Mouse (Mus musculus) kidney, adult 9 months (tissue): Measurements from ENCODE around the gene Ostc.

Experiments
- DNase-seq: peaks from one replicate; pipeline ENCODE4 v3.0.0; 2022

Ostc gene

DNA sequence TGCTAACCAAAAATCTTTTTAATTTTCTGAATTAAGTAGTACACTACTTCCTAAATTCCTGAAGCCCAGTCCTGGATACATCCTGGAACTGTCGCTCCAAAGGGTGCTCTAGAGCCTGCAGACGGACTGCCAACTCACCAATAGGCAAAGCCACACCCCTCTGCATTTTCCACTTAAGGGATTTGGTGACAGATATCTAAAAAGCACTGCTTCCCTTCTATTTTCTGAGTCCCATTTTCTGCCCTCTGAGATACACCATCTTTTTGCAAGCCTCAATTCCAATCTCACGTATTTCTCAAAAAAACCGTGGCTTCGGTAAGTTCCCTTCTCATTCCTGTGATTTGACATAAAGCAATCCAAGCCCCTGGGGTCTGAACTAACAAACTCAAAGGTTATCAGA lies 715 bp downstream of the Ostc start:
- DNase-seq: peak; percentile 33

DNA sequence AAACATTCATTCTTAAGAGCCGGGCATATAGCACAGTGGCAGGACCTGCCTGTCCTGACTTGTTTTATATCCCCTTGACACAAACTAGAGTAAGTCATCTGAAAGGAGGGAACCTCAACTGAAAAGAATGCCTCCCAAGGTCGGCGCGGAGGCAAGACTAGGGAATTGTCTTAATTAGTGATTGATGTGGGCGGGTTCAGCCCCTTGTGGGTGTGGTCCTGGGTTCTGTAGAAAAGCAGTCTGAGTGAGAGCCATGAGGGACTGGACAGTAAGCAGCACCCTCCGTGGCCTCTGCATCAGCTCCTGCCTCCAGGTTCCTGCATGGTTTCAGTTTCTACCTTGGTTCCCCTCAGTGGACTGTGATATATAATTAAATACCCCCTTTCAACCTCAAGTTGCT lies 7.0 kb downstream of the Ostc start:
- no peak for DNase-seq

DNA sequence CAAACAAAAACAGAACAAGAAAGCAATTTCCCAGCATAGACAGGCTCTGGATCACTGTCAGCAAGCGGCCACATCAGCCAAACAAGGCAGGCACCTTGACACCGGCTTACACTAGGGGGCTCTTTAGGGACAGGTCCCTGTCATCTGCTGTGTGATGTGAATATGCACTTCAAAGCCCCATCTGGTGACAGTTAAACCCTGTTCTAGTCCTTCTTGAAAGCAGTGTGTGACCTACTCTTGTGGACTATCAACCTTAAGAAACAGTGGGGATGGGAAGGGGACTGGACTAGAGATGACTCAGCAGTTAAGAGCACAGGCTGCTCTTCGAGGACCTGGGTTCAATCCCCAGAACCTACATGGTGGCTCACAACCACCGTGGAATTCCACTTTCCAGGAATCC lies 11.6 kb downstream of the Ostc start:
- no peak for DNase-seq

DNA sequence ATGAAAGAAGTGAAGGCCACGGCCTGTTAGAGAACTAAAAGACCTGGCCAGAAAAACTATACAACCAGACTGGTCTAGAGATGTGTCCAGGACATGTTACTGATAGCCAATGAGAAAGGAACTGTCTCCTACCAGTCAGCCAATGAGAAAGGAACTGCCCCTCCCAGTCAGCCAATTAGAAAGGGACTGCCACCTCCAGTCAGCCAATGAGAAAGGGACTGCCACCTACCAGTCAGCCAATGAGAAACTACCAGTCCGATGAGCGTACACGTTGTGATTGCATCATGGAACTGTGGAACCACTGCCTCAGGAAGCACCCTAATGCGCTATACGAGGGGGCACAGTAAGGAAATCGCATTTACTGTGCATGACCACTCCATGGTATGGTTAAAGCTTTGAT lies 14.5 kb downstream of the Ostc start:
- DNase-seq: no peak

DNA sequence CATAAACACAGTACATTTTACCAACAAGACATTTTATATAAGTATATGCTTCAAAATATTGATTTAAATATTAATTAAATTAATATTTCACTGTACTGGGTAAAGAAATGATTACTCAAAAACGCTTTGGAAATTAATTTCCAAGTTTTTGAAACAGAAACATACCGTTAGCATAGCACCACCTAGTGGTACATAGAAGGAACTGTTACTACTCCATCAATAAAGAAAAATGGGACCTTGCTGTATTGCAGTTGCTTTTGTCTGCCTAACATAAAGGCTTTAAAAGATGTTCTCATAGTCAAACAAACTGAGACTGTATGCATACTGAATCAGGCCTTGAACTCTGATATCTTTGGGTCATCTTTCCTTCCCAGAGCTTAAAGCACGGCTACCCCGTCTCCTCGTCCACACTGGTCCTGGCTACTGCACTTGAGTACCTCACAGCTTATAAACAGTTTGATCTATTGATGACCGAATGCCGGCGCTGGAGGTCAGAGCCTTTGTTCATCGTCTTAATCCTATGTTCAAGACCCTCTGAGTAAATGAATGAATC lies 15.1 kb downstream of the Ostc start:
- DNase-seq: no peak

DNA sequence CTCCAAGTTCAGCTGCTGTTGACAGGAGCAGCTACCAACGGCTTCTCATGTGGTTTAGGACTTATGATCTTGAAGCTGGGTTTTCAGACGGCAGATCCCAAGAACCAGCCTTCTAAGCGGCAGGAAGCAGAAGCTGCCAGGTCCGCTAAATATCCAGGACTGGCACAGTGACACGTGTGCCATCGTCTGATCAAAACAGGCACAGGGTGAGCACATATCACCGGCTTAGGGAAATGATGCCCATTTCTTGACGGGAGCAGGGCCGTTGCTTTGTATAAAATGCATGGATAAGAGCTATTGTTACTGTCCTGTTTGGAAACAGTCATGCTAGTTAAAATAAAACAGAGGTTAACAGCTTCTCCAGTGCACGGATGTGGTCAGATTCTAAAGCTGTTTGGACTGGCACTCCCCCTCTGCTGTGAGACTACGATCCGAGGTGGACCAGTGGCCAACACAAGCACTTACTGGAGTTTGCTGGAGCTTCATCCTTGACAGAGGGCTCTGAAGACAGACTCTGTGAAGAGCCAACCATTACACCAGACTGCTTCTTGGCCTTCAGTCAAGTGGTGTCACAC lies 17.6 kb downstream of the Ostc start:
- DNase-seq: peak; percentile 55

DNA sequence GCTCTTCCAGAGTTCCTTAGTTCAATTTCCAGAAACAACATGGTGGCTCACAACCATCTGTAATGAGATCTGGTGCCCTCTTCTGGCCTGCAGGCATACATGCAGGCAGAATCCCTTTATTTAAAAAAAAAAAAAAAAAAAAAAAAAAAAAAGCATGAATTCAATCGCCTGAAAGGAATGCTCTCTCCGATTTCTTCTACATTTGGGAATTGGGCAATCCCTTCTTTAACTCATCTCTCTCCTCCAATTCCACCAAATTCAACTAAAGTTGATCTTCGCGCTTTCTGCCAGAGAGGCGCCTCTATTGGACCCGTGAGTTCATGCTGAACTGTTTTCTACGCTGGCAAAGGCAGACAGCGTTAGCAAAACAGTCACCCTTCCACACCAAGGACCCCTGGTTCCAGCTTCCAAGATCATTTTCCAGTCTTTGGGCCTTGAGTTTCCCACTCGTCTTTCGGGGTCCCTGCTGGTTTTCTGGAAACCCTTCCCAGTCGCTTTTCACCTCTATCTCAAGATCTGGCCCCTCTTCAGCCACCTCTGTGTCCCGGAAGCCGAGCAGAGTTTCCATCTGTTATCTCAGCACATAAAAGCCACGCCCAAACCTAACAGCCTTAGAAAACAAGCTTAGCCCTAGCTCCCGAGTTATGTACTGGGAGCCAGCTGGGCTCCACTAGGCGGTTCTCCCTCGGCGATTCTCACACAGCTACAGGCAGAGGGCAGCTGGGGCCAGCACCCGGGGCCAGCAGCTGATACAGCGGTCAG lies 18.2 kb downstream of the Ostc start:
- peak; percentile 58 for DNase-seq

DNA sequence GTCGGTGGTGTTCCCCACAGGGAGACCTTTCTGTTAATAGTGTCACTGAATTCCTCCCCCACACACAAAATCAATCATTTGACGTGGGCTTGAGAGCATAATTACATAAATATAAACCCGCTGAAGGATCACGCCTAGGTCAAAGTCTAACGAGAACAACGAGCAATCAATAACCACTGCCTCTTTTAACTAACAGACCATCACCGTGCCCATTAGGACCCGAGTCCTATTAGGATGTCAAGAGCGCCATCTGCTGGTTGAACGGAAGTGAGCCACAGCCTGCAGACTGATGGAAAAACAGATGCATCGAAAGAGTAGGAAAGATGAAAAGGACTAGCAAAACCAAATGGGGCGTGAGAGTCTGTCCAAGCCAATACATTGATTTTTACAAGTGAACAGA lies 19.6 kb downstream of the Ostc start:
- peak; percentile 92 for DNase-seq

DNA sequence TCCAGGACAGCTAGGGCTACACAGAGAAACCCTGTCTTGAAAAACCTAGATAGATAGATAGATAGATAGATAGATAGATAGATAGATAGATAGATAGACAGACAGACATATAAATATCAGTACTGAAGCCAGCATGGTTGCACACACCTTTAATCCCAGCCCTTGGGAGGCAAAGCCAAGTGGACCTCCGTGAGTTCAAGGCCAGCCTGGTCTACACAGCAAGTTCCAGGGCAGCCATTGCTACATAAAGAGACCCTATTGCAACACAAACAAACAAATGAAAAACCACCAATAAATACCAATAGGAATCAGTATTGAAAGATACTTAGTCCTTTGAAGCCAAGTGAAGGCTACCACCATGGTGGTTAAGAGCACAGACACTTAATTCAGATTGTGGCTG lies 22.2 kb downstream of the Ostc start:
- no peak for DNase-seq

DNA sequence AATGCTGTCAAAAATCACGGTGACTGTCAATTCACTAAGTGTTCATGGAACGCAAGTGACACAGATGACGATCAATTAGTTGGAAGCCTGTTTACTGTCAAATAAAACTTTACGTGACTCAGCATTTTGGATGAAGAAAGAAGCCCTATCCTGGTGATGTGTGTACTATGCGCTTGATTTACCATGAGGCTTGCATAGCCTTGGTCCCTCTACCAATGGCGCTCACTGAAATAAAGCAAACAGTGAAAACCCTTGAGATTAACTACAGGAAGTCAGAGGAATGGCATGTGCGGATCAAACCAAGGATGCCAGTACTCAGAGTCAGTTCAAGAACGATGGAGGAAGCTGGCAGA lies 24.3 kb downstream of the Ostc start:
- no peak for DNase-seq

DNA sequence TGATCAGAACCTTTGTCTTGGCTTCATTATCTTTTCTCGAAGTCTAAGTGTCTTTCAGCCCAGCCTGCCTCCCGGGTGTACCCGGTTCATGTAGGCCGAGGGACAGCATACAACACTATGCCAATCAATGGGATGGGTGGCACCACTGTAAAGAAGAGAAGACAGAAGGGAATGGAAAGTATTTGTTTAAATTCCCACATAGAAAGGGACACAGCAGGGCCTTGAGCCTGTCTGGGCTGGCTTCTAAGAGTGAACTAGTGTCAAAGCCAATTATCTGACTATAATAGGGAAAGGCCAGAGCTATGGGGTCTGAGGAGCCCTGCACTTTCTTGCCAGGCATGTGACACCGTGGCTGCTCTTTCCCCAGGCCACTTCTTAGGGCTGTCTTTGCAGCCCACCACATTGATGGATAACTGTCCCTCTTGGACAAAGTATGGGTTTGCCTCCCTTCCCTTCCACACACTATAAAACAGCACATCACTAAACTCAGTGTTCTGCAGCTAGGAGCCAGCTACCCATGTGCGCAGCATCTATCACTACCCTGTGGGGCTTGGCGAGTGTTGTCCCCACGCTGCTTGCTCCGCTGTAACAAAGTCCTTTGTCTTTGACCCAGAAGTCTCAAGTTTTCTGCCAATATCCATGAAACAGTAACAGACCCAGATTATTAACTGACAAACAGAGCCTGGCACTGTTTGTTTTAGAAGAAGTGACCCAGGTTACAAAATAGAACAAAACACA lies 24.8 kb downstream of the Ostc start:
- peak; percentile 84 for DNase-seq

DNA sequence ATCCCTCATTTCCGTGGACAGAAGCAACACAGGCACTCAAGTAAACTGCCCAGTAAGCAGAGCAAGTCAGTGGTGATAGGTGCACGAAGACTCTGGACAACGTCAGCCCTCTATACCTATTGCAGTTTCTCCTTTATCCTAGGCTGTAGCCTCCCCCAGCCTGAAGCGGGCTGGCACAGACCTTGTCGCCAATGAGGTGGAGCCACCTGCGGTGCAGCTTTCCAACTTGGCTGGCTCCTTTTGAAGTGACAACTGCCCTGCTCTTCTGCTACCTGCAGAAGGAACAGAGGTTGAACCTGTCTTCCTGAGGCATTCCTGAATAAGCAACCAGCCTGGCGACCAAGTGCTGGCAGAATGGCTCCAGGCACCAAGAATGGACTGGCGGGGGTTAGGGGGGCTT lies 25.4 kb downstream of the Ostc start:
- DNase-seq: peak; percentile 12

DNA sequence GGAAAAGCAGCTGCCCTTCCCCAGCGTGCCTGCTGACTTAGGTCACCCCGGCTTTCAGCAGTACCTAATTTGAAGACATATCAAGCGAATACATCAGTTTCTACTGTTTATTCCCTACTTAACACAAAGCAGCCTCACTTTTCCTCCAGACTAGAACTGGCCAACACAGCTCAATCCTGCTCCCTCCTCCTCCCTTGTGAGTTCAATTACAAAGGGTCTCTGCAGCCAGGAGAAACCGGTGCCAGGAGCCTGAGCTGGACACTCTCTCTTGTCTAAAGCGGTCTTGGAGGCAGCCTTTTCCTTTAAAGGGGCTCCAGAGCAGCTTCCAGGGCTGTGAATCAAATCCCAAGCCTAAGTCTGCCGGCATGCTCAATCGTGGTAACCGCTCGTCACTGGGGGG lies 27.1 kb downstream of the Ostc start:
- DNase-seq: no peak

DNA sequence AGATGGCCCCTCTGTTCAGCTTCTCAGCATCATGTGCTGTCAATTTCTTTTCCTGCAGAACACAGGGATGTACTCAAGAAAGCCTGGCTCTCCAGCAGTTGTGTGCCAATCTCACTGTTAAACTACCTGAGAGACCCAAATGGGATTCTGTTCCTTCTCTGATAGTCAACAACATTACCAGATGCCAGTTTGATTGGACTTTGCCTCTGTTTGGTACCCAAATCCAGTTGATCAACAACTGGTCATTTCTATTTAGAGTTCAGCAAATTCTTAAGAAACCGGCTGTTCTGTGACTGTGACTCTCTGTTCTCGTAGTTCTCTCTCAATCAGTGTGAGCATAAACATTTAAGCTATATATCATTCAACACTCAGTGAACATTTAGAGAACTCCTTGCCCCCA lies 28.0 kb downstream of the Ostc start:
- peak; percentile 57 for DNase-seq

DNA sequence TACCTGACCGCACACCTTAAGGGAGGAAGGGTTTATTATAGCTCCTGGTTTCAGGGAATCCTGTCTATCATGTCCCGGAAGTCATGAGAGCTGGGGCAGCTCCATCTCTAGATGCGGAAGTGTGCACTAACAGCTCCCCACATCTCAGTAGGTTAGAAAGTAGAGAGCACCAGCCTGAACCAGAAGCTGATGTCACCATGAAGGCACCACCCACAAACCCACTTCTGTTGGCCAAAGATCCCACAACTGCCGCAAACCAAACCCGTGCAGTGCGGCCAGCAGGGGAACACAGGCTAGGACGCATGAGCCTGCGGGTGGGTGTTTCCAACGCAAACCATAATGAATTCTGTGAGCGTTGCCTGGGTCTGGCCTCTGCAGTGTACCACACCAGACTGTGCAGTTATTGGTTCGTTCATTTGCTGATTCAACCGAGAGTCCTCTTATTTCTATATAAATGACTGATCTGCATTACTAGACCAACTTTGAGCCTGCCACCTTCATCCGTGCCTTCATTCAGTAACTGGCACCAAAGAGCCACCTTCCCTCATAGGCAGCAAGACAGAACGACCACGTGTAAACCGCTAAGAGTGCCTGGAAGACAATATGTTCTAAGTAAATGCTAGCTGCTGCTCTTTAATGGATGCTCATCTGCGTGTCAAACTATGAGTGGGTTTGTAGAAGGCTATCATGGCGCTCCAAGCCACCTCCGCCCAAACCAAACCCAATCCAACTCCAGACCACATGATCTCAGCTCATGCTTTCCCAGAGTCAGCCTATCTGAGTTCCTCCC lies 31.4 kb downstream of the Ostc start:
- no peak for DNase-seq

DNA sequence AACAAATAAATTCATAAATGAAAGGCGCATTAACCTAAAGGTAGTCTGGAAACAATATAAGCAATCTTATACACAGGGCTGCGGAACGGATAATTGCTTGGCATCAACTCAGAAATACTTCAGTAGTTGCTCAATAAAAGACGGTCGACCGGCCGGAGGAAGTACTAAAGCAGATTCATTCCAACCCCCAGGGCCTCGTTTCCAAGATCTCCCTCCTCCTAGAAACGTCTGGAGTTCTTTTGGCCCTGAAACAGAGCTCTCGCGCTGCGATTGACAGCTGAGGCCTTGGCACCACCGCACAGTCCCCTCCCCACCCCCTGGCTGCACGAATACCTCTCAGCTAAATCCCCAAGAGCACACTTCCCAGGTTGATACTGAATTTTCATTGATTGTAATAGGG lies 38.0 kb downstream of the Ostc start:
- no peak for DNase-seq

DNA sequence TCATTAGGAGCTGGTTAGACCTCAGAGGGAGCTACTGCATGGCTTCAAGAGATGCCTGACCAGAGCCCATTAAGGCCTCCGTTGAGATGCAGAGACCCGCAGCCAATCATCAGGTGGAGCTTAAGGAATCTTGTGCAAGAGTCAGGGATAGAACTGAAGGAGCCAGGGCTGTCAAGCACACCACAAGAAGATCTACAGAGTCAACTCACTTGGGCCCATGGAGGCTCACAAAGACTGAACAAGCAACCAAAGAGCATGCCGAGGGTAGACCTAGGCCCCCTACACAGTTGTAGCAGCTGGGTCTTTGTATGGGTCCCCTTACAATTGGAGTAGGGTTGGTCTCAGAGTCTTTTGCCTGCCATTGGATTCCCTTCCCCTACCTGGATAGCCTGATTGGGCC lies 46.7 kb downstream of the Ostc start:
- DNase-seq: no peak

DNA sequence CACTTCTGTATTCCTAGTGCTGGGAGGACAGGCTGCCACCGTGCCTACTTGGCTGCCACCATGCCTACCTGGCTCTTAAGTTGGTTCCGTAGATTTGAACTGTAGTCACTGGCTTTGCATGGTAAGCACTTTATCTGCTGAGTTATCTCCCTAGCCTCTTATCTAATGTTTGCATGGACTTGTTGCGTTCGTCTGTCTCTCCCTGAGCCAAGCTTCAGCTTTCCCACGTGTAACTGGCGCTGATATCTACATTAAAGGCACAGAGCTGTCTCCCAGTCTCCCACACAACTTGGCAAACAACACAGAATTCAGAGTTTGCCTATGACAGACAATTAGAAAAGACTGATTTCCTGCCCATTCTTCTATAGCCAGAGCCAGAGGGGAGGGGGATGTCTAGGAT lies 48.6 kb downstream of the Ostc start:
- DNase-seq: no peak

DNA sequence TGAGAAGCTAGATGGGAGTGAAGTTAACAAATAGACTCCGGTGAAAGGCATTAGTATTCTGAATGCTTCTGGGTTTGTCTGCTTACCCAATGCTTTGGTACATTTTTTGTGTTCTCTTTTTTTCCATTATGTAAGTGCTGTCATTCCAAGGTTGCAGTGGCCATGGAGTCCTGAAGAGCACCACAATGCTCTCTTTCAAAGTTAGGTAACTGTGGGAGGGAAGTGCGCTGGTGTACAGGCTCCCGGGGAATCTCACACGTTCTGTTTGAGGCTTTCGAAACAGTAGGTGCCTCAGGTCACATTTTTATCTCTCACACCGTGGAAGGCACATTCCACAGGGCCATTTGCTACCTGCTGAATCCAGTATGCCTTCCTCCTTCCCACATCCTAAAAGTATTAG lies 59.7 kb downstream of the Ostc start:
- DNase-seq: no peak

DNA sequence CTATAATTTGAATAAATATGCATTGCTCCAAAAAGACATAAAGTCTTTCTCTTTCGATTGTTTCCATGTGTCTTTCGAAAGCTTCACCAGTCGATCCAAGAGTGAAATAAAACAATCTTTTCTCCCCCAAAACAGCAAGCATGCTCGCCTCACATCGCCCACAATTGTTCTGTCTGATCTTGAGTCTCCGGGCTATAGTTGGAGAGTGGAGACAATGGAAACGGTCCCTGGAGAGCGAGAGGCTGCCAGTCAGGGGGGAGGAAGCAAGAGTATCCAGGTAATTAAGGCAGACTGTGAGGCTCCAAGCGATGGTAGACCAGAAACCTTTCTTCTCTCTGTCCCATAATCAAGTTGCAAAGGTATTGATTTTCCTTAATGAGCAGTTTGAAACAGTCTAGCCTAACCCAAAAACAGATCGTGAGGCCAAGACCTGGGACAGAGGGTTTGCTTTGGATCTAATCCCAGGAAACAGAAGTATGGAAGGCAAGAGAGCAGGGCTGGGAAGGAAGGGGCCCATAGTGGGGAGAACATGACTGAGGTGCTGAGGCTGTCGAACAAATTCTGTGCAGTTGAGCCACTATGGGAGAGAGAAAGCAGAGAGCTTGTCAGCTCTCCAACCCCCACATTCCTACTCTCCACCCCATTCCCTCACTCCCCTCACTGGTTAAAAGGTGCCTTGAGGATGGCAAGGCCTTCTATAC lies 63.0 kb downstream of the Ostc start:
- DNase-seq: no peak
